Mouse (Mus musculus): ENCODE measurements around the gene Tcap. TPM values are rescaled to one million over a fixed set of nuclear protein-coding genes. Genes with fewer than 3 reads are reported as not detected.

Tcap gene
- polyA plus RNA-seq, 1 experiment from 2014 or later: 1.7 TPM

GRCm38 (mm10) chr11:98394301-98394700, 10.7 kb downstream of the Tcap start:
- H3K4me3 ChIP-seq (ENCODE audit: low read depth, low read length): no peak overlapping the region
- H3K9me3 ChIP-seq (replicated peaks; ENCODE audit: control insufficient read depth, low read length): no peaks in the 10 kb centered on the region
- peaks cover 35% of the 10 kb centered on the region for H3K4me1 ChIP-seq (ENCODE audit: control insufficient read depth, low read depth, low read length)
- WGBS (ENCODE audit: insufficient replicate concordance): 63% methylated on average over 6 of the region's 6 CpGs
- peak overlapping the region; percentile 12; the same call in 1 of the 2 replicates for H3K9ac ChIP-seq (ENCODE audit: low read depth, low read length)
- no peak for ATAC-seq (ENCODE audit: low read depth)
- peak overlapping the region; percentile 88 for H3K27ac ChIP-seq (ENCODE audit: low read length)
- H3K27me3 ChIP-seq (ENCODE audit: control insufficient read depth, insufficient read depth, low read depth, low read length): no peaks in the 10 kb centered on the region
- H3K36me3 ChIP-seq (ENCODE audit: control insufficient read depth, insufficient read depth): no peaks in the 10 kb centered on the region
- no peak overlapping the region for H3K4me2 ChIP-seq (ENCODE audit: low read depth, low read length)

- Histone ChIP-seq H3K4me1 (ENCODE audit: control insufficient read depth, low read depth, low read length) (peaks cover 35% of the 10 kb centered on the region), H3K27ac (ENCODE audit: low read length) (peak overlapping the region; percentile 88), H3K4me2 (ENCODE audit: low read depth, low read length) (peak overlapping the region; percentile 37), H3K36me3 (ENCODE audit: control insufficient read depth, insufficient read depth) (no peaks in the 10 kb centered on the region), H3K4me3 (ENCODE audit: low read depth, low read length) (no peak overlapping the region), H3K9ac (ENCODE audit: low read depth, low read length) (peak overlapping the region; percentile 48), H3K27me3 (ENCODE audit: control insufficient read depth, insufficient read depth, low read depth, low read length) (no peaks in the 10 kb centered on the region), H3K9me3 (replicated peaks; ENCODE audit: control insufficient read depth, low read length) (no peaks in the 10 kb centered on the region)
- ATAC-seq (ENCODE audit: low read depth): peak; percentile 49
- 9% methylated on average over 4 of the region's 4 CpGs for WGBS (ENCODE audit: insufficient replicate concordance)
These were observed 11.4 kb downstream of the Tcap start for GRCm38 (mm10) chr11:98395041-98395440.

- no peaks in the 10 kb centered on the region for H3K36me3 ChIP-seq (ENCODE audit: control insufficient read depth, insufficient read depth)
- no peaks in the 10 kb centered on the region for H3K27me3 ChIP-seq (ENCODE audit: control insufficient read depth, insufficient read depth, low read depth, low read length)
- no peaks in the 10 kb centered on the region for H3K9me3 ChIP-seq (replicated peaks; ENCODE audit: control insufficient read depth, low read length)
- 81% methylated on average over 7 of the region's 7 CpGs for WGBS (ENCODE audit: insufficient replicate concordance)
- no peak for ATAC-seq (ENCODE audit: low read depth)
- no peak overlapping the region for H3K27ac ChIP-seq (ENCODE audit: low read length)
- no peak overlapping the region for H3K9ac ChIP-seq (ENCODE audit: low read depth, low read length)
- H3K4me3 ChIP-seq (ENCODE audit: low read depth, low read length): no peak overlapping the region
- H3K4me1 ChIP-seq (ENCODE audit: control insufficient read depth, low read depth, low read length): peaks cover 34% of the 10 kb centered on the region
- no peak overlapping the region for H3K4me2 ChIP-seq (ENCODE audit: low read depth, low read length)
These were observed 14.3 kb downstream of the Tcap start for GRCm38 (mm10) chr11:98397946-98398345.

DNA sequence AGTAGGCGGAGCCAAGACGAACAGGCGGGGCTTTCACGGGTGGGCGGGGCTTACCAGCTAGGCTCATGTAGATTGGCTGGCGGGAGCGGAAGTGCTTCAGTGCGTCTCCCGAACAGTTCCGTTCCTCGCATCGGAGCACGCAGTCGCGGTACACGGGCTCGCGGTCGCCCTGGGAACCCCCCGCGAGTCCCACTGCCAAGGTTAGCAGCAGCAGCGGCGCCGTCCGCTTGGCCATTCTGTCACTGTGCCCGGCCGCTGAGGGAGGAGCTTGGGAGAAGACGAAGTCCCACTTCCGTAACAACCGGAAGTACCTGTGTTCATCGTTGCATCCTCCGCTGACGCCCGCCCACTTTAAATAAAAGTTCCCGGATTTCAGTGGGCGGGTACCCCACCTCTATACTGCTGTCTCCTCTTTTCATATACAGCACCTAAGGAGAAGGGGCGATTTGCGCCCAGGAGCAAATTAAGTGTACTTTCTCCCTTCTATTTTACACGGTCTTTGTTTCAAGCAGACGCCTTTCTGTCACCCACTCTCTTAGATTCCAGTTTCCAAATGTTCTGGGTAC, 16.6 kb downstream of the Tcap start, which contains the start of gene Pgap3:
Gene Pgap3, minus strand, starts transcription at position 330 of the 566 bp plus-strand sequence.
- WGBS (ENCODE audit: insufficient replicate concordance): under 1% methylated on average over 40 of the region's 40 CpGs
- H3K27ac ChIP-seq (ENCODE audit: low read length): peak within 1 kb of the TSS; percentile 93
- H3K9ac ChIP-seq (ENCODE audit: low read depth, low read length): peak within 1 kb of the TSS; percentile 83

GRCm38 (mm10) chr11:98400816-98401215, 17.2 kb downstream of the Tcap start:
- Histone ChIP-seq H3K4me3 (ENCODE audit: low read depth, low read length) (peak overlapping the region; percentile 82), H3K4me1 (ENCODE audit: control insufficient read depth, low read depth, low read length) (peaks cover 9% of the 10 kb centered on the region), H3K36me3 (ENCODE audit: control insufficient read depth, insufficient read depth) (no peaks in the 10 kb centered on the region), H3K27ac (ENCODE audit: low read length) (peak overlapping the region; percentile 93), H3K4me2 (ENCODE audit: low read depth, low read length) (peak overlapping the region; percentile 77), H3K27me3 (ENCODE audit: control insufficient read depth, insufficient read depth, low read depth, low read length) (no peaks in the 10 kb centered on the region; the same call in 1 of the 2 replicates), H3K9me3 (replicated peaks; ENCODE audit: control insufficient read depth, low read length) (no peaks in the 10 kb centered on the region), H3K9ac (ENCODE audit: low read depth, low read length) (peak overlapping the region; percentile 83)
- peak; percentile 39; the same call in 1 of the 2 replicates for ATAC-seq (ENCODE audit: low read depth)
- WGBS (ENCODE audit: insufficient replicate concordance): 54% methylated on average over 3 of the region's 3 CpGs

More for the DNA sequence above, 16.6 kb downstream of the Tcap start, which contains the start of gene Pgap3:
- peak; percentile 81 for ATAC-seq (ENCODE audit: low read depth)
- peak within 1 kb of the TSS; percentile 82 for H3K4me3 ChIP-seq (ENCODE audit: low read depth, low read length)
- no peaks in the 10 kb centered on the region; the same call in 1 of the 2 replicates for H3K27me3 ChIP-seq (ENCODE audit: control insufficient read depth, insufficient read depth, low read depth, low read length)
- H3K9me3 ChIP-seq (replicated peaks; ENCODE audit: control insufficient read depth, low read length): no peaks in the 10 kb centered on the region
- peaks cover 11% of the 10 kb centered on the region for H3K4me1 ChIP-seq (ENCODE audit: control insufficient read depth, low read depth, low read length)
- H3K4me2 ChIP-seq (ENCODE audit: low read depth, low read length): peak within 1 kb of the TSS; percentile 77
- no peaks in the 10 kb centered on the region for H3K36me3 ChIP-seq (ENCODE audit: control insufficient read depth, insufficient read depth)

- H3K27ac ChIP-seq (ENCODE audit: low read length): no peak overlapping the region
- H3K4me2 ChIP-seq (ENCODE audit: low read depth, low read length): no peak overlapping the region
- no peaks in the 10 kb centered on the region for H3K36me3 ChIP-seq (ENCODE audit: control insufficient read depth, insufficient read depth)
- H3K9me3 ChIP-seq (replicated peaks; ENCODE audit: control insufficient read depth, low read length): no peaks in the 10 kb centered on the region
- peaks cover 18% of the 10 kb centered on the region for H3K27me3 ChIP-seq (ENCODE audit: control insufficient read depth, insufficient read depth, low read depth, low read length)
- H3K4me3 ChIP-seq (ENCODE audit: low read depth, low read length): no peak overlapping the region
- H3K9ac ChIP-seq (ENCODE audit: low read depth, low read length): no peak overlapping the region
- no peak for ATAC-seq (ENCODE audit: low read depth)
- 63% methylated on average over 6 of the region's 6 CpGs for WGBS (ENCODE audit: insufficient replicate concordance)
- no peaks in the 10 kb centered on the region for H3K4me1 ChIP-seq (ENCODE audit: control insufficient read depth, low read depth, low read length)
These were observed 23.0 kb downstream of the Tcap start for GRCm38 (mm10) chr11:98406621-98407020.

DNA sequence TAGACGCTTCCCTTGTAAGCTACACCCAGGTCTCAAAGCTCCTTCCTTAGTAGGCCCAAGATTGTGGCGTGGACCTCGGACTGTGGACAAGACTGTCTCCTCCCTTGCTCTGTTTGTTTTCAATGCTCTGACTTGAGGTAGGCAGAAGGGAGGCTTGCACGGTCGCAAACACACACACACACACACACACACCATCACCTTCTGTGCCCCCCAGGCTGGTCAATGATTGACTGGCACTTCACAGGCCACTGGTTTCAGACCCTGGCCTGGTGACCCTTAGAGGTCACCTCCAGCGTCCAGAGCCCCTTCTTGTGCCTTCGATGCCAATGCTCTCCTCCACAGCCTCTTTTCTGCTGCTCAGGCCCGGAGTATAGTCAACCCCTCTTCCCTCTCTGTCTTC, 25.3 kb downstream of the Tcap start:
- no peak overlapping the region for H3K9ac ChIP-seq (ENCODE audit: low read depth, low read length)
- no peak overlapping the region for H3K27ac ChIP-seq (ENCODE audit: low read length)
- no peaks in the 10 kb centered on the region for H3K9me3 ChIP-seq (replicated peaks; ENCODE audit: control insufficient read depth, low read length)
- no peaks in the 10 kb centered on the region; the same call in 1 of the 2 replicates for H3K4me1 ChIP-seq (ENCODE audit: control insufficient read depth, low read depth, low read length)
- H3K36me3 ChIP-seq (ENCODE audit: control insufficient read depth, insufficient read depth): no peaks in the 10 kb centered on the region
- peaks cover 40% of the 10 kb centered on the region for H3K27me3 ChIP-seq (ENCODE audit: control insufficient read depth, insufficient read depth, low read depth, low read length)
- no peak overlapping the region for H3K4me2 ChIP-seq (ENCODE audit: low read depth, low read length)
- H3K4me3 ChIP-seq (ENCODE audit: low read depth, low read length): no peak overlapping the region
- no peak for ATAC-seq (ENCODE audit: low read depth)
- WGBS (ENCODE audit: insufficient replicate concordance): 44% methylated on average over 8 of the region's 8 CpGs

DNA sequence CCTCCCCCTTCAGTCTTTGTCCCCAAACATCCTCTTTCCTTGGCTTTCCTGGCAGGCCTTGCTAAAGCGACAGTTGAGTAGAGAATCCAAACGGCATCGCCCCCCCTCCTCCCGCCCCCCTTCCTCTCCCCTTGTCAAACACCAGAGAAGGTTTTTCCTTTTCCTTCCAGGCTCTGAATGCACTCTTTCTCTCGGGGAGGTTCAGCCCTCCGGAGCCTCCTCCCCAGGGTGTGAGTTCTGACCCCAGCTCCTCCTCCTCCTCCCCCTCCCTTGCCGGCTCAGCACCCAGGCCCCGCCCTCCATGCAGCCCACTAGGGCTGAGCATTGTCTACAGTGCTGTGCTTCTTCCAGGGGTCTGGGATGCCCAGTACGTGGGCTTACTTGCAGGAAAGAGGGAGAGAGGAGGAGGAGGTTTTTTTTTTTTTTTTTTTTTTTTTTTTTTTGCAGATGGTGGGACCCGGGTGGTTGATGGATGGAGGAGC, 25.8 kb downstream of the Tcap start:
- H3K27me3 ChIP-seq (ENCODE audit: control insufficient read depth, insufficient read depth, low read depth, low read length): peaks cover 45% of the 10 kb centered on the region
- 4% methylated on average over 9 of the region's 10 CpGs for WGBS (ENCODE audit: insufficient replicate concordance)
- H3K4me1 ChIP-seq (ENCODE audit: control insufficient read depth, low read depth, low read length): no peaks in the 10 kb centered on the region; the same call in 1 of the 2 replicates
- no peak overlapping the region for H3K27ac ChIP-seq (ENCODE audit: low read length)
- H3K4me2 ChIP-seq (ENCODE audit: low read depth, low read length): no peak overlapping the region
- no peaks in the 10 kb centered on the region for H3K9me3 ChIP-seq (replicated peaks; ENCODE audit: control insufficient read depth, low read length)
- ATAC-seq (ENCODE audit: low read depth): no peak
- H3K9ac ChIP-seq (ENCODE audit: low read depth, low read length): no peak overlapping the region
- no peak overlapping the region for H3K4me3 ChIP-seq (ENCODE audit: low read depth, low read length)
- H3K36me3 ChIP-seq (ENCODE audit: control insufficient read depth, insufficient read depth): no peaks in the 10 kb centered on the region

DNA sequence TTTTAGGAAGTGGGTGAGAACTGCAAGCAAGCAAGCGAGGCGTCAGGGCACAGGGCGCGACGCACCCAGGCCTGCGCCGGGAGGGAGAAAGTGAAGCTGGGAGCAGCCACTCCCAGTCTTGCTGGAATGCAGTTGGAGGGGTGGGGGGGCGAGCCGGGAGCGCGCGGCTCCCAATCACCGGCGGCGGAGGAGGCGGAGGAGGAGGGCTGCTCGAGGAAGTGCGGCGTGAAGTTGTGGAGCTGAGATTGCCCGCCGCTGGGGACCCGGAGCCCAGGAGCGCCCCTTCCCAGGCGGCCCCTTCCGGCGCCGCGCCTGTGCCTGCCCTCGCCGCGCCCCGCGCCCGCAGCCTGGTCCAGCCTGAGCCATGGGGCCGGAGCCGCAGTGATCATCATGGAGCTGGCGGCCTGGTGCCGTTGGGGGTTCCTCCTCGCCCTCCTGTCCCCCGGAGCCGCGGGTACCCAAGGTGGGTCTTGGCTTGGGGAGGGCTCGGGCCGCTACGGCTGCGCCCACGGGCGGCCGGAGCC, 28.7 kb downstream of the Tcap start, which contains the start of gene Erbb2:
Gene Erbb2, plus strand, starts transcription at position 198 of the 524 bp plus-strand sequence.
- 0 out of 2 replicates have a peak within 1 kb of the TSS, but pooled peaks have one; percentile 1 for H3K27ac ChIP-seq (ENCODE audit: low read length)
- no peaks in the 10 kb centered on the region; the same call in 1 of the 2 replicates for H3K4me1 ChIP-seq (ENCODE audit: control insufficient read depth, low read depth, low read length)
- H3K9me3 ChIP-seq (replicated peaks; ENCODE audit: control insufficient read depth, low read length): no peaks in the 10 kb centered on the region
- 0% methylated on average over 47 of the region's 49 CpGs for WGBS (ENCODE audit: insufficient replicate concordance)
- peak; percentile 66 for ATAC-seq (ENCODE audit: low read depth)
- H3K9ac ChIP-seq (ENCODE audit: low read depth, low read length): 0 out of 2 replicates have a peak within 1 kb of the TSS, but pooled peaks have one; percentile 22
- H3K4me2 ChIP-seq (ENCODE audit: low read depth, low read length): peak within 1 kb of the TSS; percentile 53
- H3K4me3 ChIP-seq (ENCODE audit: low read depth, low read length): peak within 1 kb of the TSS; percentile 55
- peaks cover 50% of the 10 kb centered on the region for H3K27me3 ChIP-seq (ENCODE audit: control insufficient read depth, insufficient read depth, low read depth, low read length)
- no peaks in the 10 kb centered on the region for H3K36me3 ChIP-seq (ENCODE audit: control insufficient read depth, insufficient read depth)

Measured in liver, embryonic 16.5 days (tissue).